Mouse (Mus musculus) testis, postnatal 14 days (tissue): ENCODE data around the gene Mboat1.

Source experiments
- DNase-seq: peaks from one replicate; pipeline ENCODE4 v3.0.0; 2021; ENCODE audit warnings: low spot score

Gene Mboat1

DNA sequence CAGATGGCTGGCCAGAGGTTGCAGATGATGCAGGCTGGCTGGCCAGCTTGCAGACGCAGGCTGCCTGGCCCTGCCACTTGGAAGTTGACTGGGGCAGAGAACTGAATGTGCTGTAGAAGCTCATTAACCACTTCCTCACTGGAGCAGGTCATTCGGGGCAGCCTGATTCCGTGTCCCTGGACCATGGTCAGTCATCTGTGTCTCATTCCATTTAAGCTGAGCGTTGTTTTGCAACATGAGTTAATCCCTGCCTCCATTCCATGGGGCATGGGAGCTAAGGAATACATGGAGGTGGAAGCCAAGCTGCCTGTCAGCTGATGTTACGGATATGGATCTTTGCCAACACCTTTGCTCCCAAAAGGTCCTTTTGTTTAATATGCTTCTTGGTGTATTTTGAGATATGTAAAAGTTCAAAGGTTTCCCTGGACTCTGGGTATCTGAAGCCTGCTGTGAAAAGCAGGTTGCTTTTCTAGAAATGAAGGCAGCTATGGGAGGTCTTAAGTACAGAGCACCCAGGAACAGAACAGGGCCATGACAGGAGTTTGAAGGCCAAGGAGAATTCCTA is 114.1 kb downstream of the Mboat1 start:
- no peak for DNase-seq

DNA sequence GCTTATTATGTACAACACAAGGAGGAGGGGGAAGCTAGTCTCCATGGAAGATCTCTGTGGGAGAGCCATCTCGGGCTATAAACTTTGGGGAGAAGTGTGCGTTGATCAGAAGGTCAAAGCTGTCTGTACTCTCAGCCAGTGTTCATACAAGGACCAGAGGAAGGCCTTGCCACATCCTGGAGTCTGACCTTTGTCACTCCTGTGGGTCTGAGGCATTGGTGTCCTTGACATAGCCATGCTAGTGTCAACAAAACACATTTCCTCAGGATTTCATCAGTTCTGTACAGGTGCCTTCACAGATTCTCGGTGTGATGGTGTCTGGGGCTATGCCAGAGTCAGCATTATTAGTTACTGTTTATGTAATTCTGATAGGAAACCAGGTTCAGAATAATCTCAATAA is 115.1 kb downstream of the Mboat1 start:
- no peak for DNase-seq

DNA sequence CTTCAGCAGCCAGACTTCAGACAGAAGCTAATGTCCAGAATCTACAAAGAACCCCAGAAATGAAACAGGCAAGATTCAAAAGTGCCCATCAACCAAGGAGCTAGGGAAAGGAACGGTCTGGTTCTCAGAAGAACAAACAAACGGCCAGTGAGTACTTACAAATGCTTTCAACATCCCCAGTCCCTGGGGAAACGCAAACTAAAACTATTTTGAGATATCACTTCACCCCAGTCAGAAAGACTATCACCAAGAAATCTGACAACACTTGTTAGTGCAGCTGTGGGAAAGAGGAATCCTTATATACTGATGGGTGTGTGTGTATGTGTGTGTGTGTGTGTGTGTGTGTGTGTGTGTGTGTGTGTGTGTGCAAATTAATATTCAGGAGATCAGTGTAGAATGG is 116.4 kb downstream of the Mboat1 start:
- DNase-seq, result no peak

DNA sequence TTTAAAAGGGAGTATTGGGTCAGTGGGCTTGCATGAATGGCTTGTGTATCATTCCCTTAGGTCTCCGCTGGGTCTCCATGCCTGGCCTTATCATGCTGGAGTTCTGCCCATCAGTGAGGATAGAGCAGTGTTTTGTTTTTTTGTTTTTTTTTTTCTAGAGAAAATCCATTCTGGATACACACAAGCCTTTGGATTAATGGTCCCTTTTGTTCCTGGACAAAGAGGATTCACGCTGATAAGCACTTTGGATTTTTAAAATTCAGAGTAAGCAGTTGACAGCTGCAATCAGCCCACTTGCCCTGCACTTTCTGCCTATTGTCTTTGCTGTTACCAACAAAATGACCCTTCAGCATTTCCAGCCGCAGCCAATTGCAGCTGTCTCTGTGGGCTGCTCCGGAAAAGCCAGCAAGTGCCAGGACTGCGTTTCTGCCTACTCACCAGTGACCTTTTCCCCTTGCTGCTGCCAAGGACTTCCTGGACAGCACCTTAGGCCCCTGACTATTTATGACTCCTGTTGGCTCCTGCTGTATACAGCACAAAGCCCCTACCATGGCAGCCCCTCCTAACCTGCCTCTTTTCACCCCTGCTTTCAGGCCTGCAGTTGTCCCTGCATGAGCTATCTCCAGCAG is 117.5 kb downstream of the Mboat1 start:
- DNase-seq, result no peak

DNA sequence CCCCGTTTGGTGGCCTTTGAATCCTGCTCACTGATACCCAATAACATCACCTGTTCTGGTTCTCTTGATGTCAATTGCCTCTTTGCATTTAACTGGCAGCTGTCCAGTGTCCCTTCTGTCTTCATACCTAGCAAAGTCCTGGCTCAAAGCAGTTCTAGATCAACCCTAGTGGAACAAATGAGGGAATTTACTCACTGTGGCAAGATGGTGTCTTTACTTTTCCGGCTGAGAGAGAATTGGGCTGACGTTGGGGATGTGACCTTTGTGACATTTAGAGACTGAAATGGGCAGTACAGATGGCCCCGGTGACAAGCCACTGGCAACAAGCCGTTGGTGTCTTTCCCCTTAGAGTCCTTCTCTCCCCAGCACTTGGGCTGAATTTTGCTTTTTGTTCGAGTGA is 118.1 kb downstream of the Mboat1 start:
- no peak for DNase-seq

DNA sequence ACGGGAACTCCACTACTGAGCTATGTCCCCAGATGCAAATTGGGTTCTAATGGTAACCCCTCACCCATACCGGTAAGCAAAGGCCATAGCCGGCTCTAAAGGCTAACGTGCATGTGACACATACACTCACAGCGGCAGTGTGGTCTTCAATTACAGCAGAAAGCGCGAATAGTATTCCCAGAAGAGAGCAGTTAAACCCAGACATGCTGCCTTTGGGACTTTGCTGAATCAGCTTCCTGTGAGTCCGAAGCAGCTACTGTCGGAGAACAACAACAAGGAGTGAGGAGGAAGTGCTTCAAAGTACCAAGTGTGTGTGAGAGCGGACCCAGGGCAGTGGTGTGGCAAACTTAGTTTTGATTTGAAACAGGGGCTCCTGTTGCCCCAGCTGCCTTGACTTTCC is 122.5 kb downstream of the Mboat1 start:
- no peak for DNase-seq

DNA sequence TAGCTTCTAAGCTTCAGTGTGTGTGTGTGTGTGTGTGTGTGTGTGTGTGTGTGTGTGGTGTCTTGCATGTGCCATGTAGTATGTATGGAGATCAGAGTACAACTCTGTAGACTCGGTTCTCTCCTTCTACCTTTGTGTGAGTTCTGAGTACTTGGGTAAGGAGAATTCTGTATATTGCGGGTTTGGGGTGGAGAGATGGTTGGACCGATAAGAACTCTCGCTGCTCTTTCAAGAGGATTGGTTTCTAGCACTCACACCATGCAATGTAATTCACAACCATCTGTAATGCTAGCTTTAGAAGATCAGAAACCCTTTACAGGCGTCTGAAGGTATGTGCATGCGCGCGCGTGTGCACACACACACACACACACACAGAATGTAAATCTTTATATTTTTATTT is 123.0 kb downstream of the Mboat1 start:
- DNase-seq, result no peak

DNA sequence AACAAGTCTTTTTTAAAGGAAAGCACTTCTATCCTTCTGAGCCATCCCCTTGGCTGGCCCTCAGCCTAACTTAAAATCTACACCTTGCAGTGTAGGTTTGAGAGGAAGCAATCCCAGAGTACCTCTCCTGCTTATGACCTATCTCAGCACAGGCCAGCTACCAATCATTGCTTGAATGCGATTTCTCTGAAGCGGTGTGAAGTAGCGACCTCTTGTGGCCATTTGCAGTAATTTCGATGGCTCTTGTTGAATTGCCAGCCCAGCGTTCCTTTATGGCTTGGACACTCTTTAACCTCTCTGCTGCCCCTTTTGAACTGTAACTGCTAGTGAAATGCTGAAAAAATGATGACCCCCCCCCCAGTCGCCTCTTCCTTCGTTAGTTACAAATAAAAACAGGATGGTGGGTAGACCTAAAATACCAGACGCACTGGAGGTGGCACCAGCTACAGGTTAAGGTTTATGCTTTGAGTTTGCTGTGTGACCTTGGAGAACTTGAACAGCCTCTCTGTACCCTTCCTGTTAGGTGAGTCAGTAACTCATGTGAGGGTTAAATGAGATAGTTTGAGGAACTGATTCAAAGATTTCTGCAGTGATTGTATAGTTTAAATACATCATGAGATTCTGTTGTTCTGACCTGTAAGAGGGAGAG is 123.7 kb downstream of the Mboat1 start:
- peak; percentile 47 for DNase-seq

DNA sequence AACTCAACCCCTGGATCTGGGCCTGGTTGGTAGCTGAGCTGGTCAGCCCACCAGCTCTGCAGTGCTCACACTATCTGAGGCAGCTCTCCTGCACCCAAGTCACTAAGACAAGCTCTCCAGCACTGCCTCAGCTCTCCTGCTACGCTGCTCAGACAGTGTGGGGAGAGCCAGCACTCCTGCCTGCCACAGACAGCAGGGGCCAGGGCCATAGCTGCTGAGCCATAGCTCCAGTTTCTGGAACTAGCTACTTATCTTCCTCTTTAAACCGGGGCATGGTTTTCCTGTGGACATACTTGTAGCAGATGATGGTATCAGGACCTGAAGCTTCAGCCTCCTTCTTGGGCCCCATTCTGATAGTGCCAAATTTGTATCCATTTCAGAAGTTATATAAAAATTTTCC is 127.4 kb downstream of the Mboat1 start:
- no peak for DNase-seq

DNA sequence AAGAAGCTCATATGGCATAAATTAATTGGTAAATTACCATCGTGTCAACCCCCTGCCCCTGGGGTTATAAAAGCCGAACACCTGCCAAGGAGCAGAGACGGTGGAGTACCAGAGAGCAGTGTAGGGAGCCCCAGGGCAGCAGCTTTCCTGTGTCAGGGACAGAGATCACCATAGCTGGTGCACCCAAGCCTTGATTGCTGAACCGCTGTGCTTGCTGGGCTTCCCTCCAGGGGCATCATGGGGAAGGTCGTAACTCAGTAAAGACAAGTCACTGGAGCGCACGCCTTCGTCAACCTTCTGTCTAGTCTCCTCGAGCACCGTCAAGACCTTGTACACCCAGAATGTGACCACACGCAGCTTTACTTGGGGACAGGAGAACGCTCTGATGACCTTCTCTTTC is 128.0 kb downstream of the Mboat1 start:
- DNase-seq, result no peak

DNA sequence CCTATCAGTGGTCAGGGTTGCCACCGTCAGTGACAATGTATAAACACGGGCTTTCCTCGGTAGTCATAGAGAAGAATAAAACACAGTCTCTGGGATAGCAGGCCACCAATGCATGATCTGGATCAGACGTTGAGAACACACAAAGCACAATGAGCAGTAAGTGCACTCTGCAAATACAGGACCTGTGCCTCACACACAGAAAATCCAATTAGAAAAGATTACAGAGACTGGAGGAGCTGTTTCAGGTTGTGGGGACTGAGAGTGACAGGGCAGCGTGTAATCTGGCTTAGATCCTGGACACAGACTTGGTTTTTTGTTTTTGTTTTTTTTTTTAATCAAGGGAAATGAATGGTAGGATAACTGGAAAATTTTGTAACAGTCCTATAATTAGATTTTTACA is 128.5 kb downstream of the Mboat1 start:
- no peak for DNase-seq

DNA sequence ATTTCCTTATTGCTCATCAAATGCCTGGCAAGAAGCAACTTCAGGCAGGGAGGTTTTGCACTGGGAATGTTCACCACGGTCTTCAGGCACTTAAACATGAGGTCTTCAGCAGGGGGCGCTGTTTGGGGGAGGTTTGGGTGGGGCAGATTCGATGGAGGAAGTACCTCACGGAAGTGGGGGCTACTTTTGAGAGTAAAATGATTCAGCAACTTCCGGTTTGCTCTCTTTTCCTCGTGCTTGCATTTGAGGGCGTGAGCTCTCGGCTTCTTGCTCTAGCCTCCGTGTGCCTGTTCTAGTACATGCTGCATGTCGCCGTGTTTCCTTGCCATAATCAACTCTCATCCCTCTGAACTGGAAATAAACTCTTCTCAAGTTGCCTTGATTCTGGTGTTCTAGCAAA is 129.7 kb downstream of the Mboat1 start:
- DNase-seq, result no peak

DNA sequence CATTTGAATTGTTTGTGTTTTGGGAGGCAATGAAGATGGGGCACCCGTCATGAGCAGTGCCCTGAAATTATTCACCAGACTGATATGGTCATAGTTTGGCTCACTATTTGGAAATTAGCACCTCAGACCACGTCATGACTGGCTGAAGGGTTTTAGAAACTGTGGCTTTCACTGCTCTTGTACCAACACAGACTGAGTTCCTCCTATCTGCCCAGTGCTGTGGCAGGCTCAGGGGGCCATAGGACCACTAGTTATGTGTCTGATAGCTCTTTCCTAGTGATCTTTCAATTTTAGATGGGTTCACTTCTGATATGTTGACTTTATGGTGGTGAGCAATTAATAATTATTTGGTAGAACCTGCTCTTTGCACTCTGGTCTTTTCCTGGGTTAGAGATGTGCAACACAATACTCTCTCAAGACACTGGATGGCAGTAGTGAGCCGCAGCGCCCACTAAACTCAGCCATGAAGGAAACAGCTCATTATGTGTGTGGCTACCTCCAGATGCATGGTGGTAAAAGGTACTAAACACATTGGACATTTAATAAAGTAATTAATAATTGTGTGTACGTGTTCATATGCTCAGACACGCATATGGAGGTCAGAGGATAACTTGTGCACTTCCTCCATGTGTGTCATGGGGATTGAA is 135.9 kb downstream of the Mboat1 start:
- DNase-seq, result no peak
